Mouse (Mus musculus): Measurements from ENCODE around the gene Arrdc3. TPM values are rescaled to one million over a fixed set of nuclear protein-coding genes. Genes with fewer than 3 reads are reported as not detected.
"Not testable (repeated sequence)": the region's sequence is repeated elsewhere in the genome, so short reads cannot be mapped to it uniquely, and the experiment has no call there.

Gene Arrdc3
- polyA plus RNA-seq, 1 experiment from 2014 or later: 69.8 TPM

GRCm38 (mm10) chr13:80885103-80885833 lies 2.1 kb downstream of the Arrdc3 start:
- H3K4me1 ChIP-seq (replicated peaks; ENCODE audit: control insufficient read depth, insufficient read depth, low read length): peaks cover 8% of the 10 kb centered on the region
- peak overlapping the region; percentile 50 for H3K4me2 ChIP-seq (ENCODE audit: low read length)
- peak overlapping the region; percentile 100 for H3K27ac ChIP-seq (ENCODE audit: low read length)
- peak; percentile 89 for ATAC-seq
- peaks cover 12% of the 10 kb centered on the region for H3K36me3 ChIP-seq (ENCODE audit: control insufficient read depth, insufficient read depth)
- peak overlapping the region; percentile 97 for H3K4me3 ChIP-seq (replicated peaks; ENCODE audit: low read length)
- WGBS: under 1% methylated on average over 46 of the region's 47 CpGs
- H3K9me3 ChIP-seq (ENCODE audit: control insufficient read depth, low read length): no peaks in the 10 kb centered on the region
- H3K27me3 ChIP-seq (replicated peaks; ENCODE audit: control insufficient read depth, insufficient read depth, low read length): no peaks in the 10 kb centered on the region
- H3K9ac ChIP-seq (replicated peaks; ENCODE audit: low read depth, low read length): peak overlapping the region; percentile 100

GRCm38 (mm10) chr13:80885834-80886663 lies 2.9 kb downstream of the Arrdc3 start:
- H3K4me1 ChIP-seq (replicated peaks; ENCODE audit: control insufficient read depth, insufficient read depth, low read length): peaks cover 8% of the 10 kb centered on the region
- ATAC-seq: peak; percentile 90
- peak overlapping the region; percentile 75 for H3K4me2 ChIP-seq (ENCODE audit: low read length)
- H3K27me3 ChIP-seq (replicated peaks; ENCODE audit: control insufficient read depth, insufficient read depth, low read length): no peaks in the 10 kb centered on the region
- no peaks in the 10 kb centered on the region for H3K9me3 ChIP-seq (ENCODE audit: control insufficient read depth, low read length)
- peak overlapping the region; percentile 97 for H3K4me3 ChIP-seq (replicated peaks; ENCODE audit: low read length)
- peak overlapping the region; percentile 100 for H3K27ac ChIP-seq (ENCODE audit: low read length)
- H3K9ac ChIP-seq (replicated peaks; ENCODE audit: low read depth, low read length): peak overlapping the region; percentile 100
- peaks cover 20% of the 10 kb centered on the region for H3K36me3 ChIP-seq (ENCODE audit: control insufficient read depth, insufficient read depth)
- under 1% methylated on average over 65 of the region's 72 CpGs for WGBS

- no peak for ATAC-seq
- 13% methylated on average over 6 of the region's 6 CpGs for WGBS
- Histone ChIP-seq H3K4me3 (replicated peaks; ENCODE audit: low read length) (peak overlapping the region; percentile 97), H3K9ac (replicated peaks; ENCODE audit: low read depth, low read length) (peak overlapping the region; percentile 100), H3K9me3 (ENCODE audit: control insufficient read depth, low read length) (no peaks in the 10 kb centered on the region), H3K27ac (ENCODE audit: low read length) (peak overlapping the region; percentile 100), H3K27me3 (replicated peaks; ENCODE audit: control insufficient read depth, insufficient read depth, low read length) (no peaks in the 10 kb centered on the region), H3K36me3 (ENCODE audit: control insufficient read depth, insufficient read depth) (peaks cover 23% of the 10 kb centered on the region), H3K4me2 (ENCODE audit: low read length) (peak overlapping the region; percentile 75), H3K4me1 (replicated peaks; ENCODE audit: control insufficient read depth, insufficient read depth, low read length) (peaks cover 8% of the 10 kb centered on the region)
These were observed 3.6 kb downstream of the Arrdc3 start for GRCm38 (mm10) chr13:80886664-80887210.

GRCm38 (mm10) chr13:80887842-80888241 lies 4.7 kb downstream of the Arrdc3 start:
- H3K4me3 ChIP-seq (replicated peaks; ENCODE audit: low read length): no peak overlapping the region
- H3K27ac ChIP-seq (ENCODE audit: low read length): no peak overlapping the region
- H3K27me3 ChIP-seq (replicated peaks; ENCODE audit: control insufficient read depth, insufficient read depth, low read length): no peaks in the 10 kb centered on the region
- H3K9me3 ChIP-seq (ENCODE audit: control insufficient read depth, low read length): no peaks in the 10 kb centered on the region
- ATAC-seq: no peak
- peaks cover 31% of the 10 kb centered on the region for H3K36me3 ChIP-seq (ENCODE audit: control insufficient read depth, insufficient read depth)
- WGBS: 69% methylated on average over 2 of the region's 2 CpGs
- no peak overlapping the region for H3K9ac ChIP-seq (replicated peaks; ENCODE audit: low read depth, low read length)
- H3K4me2 ChIP-seq (ENCODE audit: low read length): no peak overlapping the region
- H3K4me1 ChIP-seq (replicated peaks; ENCODE audit: control insufficient read depth, insufficient read depth, low read length): peaks cover 5% of the 10 kb centered on the region

GRCm38 (mm10) chr13:80894928-80895327 lies 11.7 kb downstream of the Arrdc3 start:
- not testable (repeated sequence) for H3K4me2 ChIP-seq (ENCODE audit: low read length); H3K27ac ChIP-seq (ENCODE audit: low read length); H3K9ac ChIP-seq (replicated peaks; ENCODE audit: low read depth, low read length); H3K4me1 ChIP-seq (replicated peaks; ENCODE audit: control insufficient read depth, insufficient read depth, low read length); ATAC-seq; H3K4me3 ChIP-seq (replicated peaks; ENCODE audit: low read length); H3K27me3 ChIP-seq (replicated peaks; ENCODE audit: control insufficient read depth, insufficient read depth, low read length); H3K9me3 ChIP-seq (ENCODE audit: control insufficient read depth, low read length)
- peaks cover 47% of the 10 kb centered on the region for H3K36me3 ChIP-seq (ENCODE audit: control insufficient read depth, insufficient read depth)
- WGBS: 93% methylated on average over 3 of the region's 3 CpGs

- WGBS: 79% methylated on average over 1 of the region's 1 CpGs
- Histone ChIP-seq H3K9ac (replicated peaks; ENCODE audit: low read depth, low read length) (no peak overlapping the region), H3K4me2 (ENCODE audit: low read length) (no peak overlapping the region), H3K4me1 (replicated peaks; ENCODE audit: control insufficient read depth, insufficient read depth, low read length) (no peaks in the 10 kb centered on the region), H3K27me3 (replicated peaks; ENCODE audit: control insufficient read depth, insufficient read depth, low read length) (no peaks in the 10 kb centered on the region), H3K9me3 (ENCODE audit: control insufficient read depth, low read length) (no peaks in the 10 kb centered on the region), H3K27ac (ENCODE audit: low read length) (no peak overlapping the region), H3K36me3 (ENCODE audit: control insufficient read depth, insufficient read depth) (peaks cover 27% of the 10 kb centered on the region), H3K4me3 (replicated peaks; ENCODE audit: low read length) (no peak overlapping the region)
- 0 out of 2 replicates have a peak, but pooled peaks have one; percentile 27 for ATAC-seq
These were observed 14.2 kb downstream of the Arrdc3 start for GRCm38 (mm10) chr13:80897411-80897810.

GRCm38 (mm10) chr13:80898095-80898494 lies 14.9 kb downstream of the Arrdc3 start:
- no peaks in the 10 kb centered on the region for H3K27me3 ChIP-seq (replicated peaks; ENCODE audit: control insufficient read depth, insufficient read depth, low read length)
- H3K27ac ChIP-seq (ENCODE audit: low read length): no peak overlapping the region
- H3K36me3 ChIP-seq (ENCODE audit: control insufficient read depth, insufficient read depth): peaks cover 22% of the 10 kb centered on the region
- no peaks in the 10 kb centered on the region for H3K4me1 ChIP-seq (replicated peaks; ENCODE audit: control insufficient read depth, insufficient read depth, low read length)
- H3K4me2 ChIP-seq (ENCODE audit: low read length): no peak overlapping the region
- no peaks in the 10 kb centered on the region for H3K9me3 ChIP-seq (ENCODE audit: control insufficient read depth, low read length)
- no peak for ATAC-seq
- no peak overlapping the region for H3K4me3 ChIP-seq (replicated peaks; ENCODE audit: low read length)
- WGBS: 86% methylated on average over 4 of the region's 4 CpGs
- H3K9ac ChIP-seq (replicated peaks; ENCODE audit: low read depth, low read length): no peak overlapping the region

- no peak overlapping the region for H3K9ac ChIP-seq (replicated peaks; ENCODE audit: low read depth, low read length)
- ATAC-seq: no peak
- peaks cover 9% of the 10 kb centered on the region for H3K36me3 ChIP-seq (ENCODE audit: control insufficient read depth, insufficient read depth)
- no peaks in the 10 kb centered on the region for H3K27me3 ChIP-seq (replicated peaks; ENCODE audit: control insufficient read depth, insufficient read depth, low read length)
- no peaks in the 10 kb centered on the region for H3K9me3 ChIP-seq (ENCODE audit: control insufficient read depth, low read length)
- H3K4me3 ChIP-seq (replicated peaks; ENCODE audit: low read length): no peak overlapping the region
- WGBS: 85% methylated on average over 2 of the region's 2 CpGs
- H3K4me2 ChIP-seq (ENCODE audit: low read length): no peak overlapping the region
- H3K4me1 ChIP-seq (replicated peaks; ENCODE audit: control insufficient read depth, insufficient read depth, low read length): no peaks in the 10 kb centered on the region
- H3K27ac ChIP-seq (ENCODE audit: low read length): no peak overlapping the region
These were observed 16.3 kb downstream of the Arrdc3 start for GRCm38 (mm10) chr13:80899435-80900029.

GRCm38 (mm10) chr13:80901432-80901831 lies 18.2 kb downstream of the Arrdc3 start:
- Histone ChIP-seq H3K4me2 (ENCODE audit: low read length) (no peak overlapping the region), H3K36me3 (ENCODE audit: control insufficient read depth, insufficient read depth) (peaks cover 9% of the 10 kb centered on the region), H3K9me3 (ENCODE audit: control insufficient read depth, low read length) (no peaks in the 10 kb centered on the region), H3K4me3 (replicated peaks; ENCODE audit: low read length) (no peak overlapping the region), H3K27me3 (replicated peaks; ENCODE audit: control insufficient read depth, insufficient read depth, low read length) (no peaks in the 10 kb centered on the region), H3K27ac (ENCODE audit: low read length) (no peak overlapping the region), H3K9ac (replicated peaks; ENCODE audit: low read depth, low read length) (no peak overlapping the region), H3K4me1 (replicated peaks; ENCODE audit: control insufficient read depth, insufficient read depth, low read length) (no peaks in the 10 kb centered on the region)
- 79% methylated on average over 4 of the region's 4 CpGs for WGBS
- no peak for ATAC-seq

Data from forebrain, embryonic 16.5 days (tissue).